Mouse (Mus musculus) 3T3-L1 (cell line): ENCODE measurements around the gene Jmjd7.
A peak's percentile ranks its signal among the peaks of the same experiment; 100 is the strongest.

Experiments
- DNase-seq: peaks from one replicate; pipeline ENCODE4 v3.0.0-alpha.2; 2015; ENCODE audit warnings: low read depth, low spot score

Gene Jmjd7

GRCm38 (mm10) chr2:120058818-120059217, 31.5 kb downstream of the Jmjd7 start:
- no peak for DNase-seq

- no peak for DNase-seq
These were observed 32.2 kb downstream of the Jmjd7 start for GRCm38 (mm10) chr2:120059466-120059865.

DNA sequence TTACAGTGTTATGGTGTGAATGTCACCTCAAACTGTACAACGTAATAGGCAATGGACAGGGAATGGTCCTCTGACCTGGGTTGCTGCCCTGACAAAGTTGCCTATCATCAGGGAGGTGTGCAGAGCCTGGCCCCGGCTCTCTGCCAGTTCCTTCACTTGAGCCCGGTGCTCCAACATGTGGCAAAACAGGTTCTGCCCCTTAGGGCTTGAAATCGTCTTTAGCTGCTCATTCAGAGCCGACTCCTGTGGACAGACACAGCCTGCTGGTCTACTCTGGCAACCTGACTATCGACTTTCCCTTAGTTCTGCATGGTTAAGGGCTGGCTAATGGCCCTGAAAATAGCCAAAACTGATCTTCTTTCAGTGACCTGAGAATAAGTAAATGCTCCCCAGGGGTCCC, 32.9 kb downstream of the Jmjd7 start:
- no peak for DNase-seq

DNA sequence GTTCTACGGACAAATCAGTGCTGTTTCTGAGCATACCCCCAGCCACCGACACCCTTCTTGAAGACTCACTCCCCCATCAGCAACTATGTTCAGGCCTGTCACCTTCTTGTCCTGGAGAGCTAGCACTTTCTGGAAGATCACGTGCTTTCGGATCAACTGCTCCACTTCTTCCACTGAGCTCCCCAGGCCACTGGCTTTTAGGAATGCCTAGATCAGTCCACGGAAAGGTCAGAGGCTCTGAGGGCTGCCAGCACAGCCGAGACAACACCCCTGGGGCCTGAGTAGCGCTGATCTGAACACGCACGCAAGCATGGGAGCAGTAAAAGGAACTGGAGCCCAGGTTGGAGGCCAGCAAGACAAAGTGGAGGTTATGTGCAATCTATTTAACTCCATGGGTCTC, 33.4 kb downstream of the Jmjd7 start:
- DNase-seq = no peak

GRCm38 (mm10) chr2:120062248-120062647, 35.0 kb downstream of the Jmjd7 start:
- DNase-seq = no peak

DNA sequence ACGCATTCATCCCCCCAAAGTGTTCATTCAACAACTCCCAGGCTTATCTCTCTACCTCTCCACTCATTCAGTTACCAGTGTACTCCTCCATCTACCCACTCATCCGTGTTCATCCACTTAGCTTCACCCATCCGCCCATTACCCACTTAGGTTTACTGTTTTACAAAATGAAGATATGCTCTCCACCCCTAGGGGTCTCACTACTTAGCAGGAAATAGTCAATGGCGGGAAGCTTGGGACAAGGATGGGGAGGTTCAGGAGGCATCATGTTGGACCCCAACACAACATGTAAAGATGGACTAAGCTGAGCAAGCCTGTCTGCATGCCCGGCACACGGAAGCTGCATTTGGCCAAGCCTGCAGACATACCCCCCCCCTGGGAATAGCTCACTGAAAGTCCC, 37.4 kb downstream of the Jmjd7 start:
- no peak for DNase-seq

- DNase-seq = no peak
These were observed 38.0 kb downstream of the Jmjd7 start for GRCm38 (mm10) chr2:120065243-120065642.

DNA sequence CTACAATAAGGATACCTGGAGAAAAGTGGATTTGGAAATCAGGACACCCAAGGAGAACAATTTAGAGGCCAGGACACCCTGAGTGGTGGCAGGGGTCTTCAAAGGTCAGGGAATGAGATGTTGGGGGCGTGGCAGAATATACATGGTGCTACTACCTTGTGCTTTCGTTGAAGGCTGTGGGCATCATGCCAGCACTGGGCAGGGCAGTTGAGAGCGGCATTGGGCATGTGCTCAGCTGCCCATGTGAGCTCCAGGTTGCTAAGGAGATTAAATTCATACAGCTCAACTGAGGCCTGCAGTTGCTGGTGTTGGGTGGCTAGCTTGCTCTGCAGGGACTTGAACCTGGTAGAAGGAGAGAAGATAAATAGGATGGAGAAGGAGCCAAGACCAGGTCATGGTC, 38.9 kb downstream of the Jmjd7 start:
- DNase-seq = no peak

- peak; percentile 39 for DNase-seq
These were observed 41.5 kb downstream of the Jmjd7 start for GRCm38 (mm10) chr2:120068555-120069465.

- DNase-seq = no peak
These were observed 42.2 kb downstream of the Jmjd7 start for GRCm38 (mm10) chr2:120069466-120069990.

- DNase-seq = no peak
These were observed 46.8 kb downstream of the Jmjd7 start for GRCm38 (mm10) chr2:120074096-120074495.

GRCm38 (mm10) chr2:120076076-120076705, 48.9 kb downstream of the Jmjd7 start:
- no peak for DNase-seq
